Mouse (Mus musculus): ENCODE measurements around the gene Rnf144b. TPM values are rescaled to one million over a fixed set of nuclear protein-coding genes. Genes with fewer than 3 reads are reported as not detected.

The Rnf144b gene
- polyA plus RNA-seq, 1 experiment from 2014 or later, result 0.73 TPM

GRCm38 (mm10) chr13:47223576-47224538 lies 101.4 kb downstream of the Rnf144b start:
- no peaks in the 10 kb centered on the region for H3K9me3 ChIP-seq (ENCODE audit: control insufficient read depth, low read length)
- H3K36me3 ChIP-seq (ENCODE audit: control insufficient read depth, insufficient read depth, low read length), result no peaks in the 10 kb centered on the region
- H3K27ac ChIP-seq (ENCODE audit: low read depth, low read length), result no peak overlapping the region
- DNase-seq (ENCODE audit: low spot score), result no peak
- ATAC-seq (replicated peaks; ENCODE audit: low FRiP score), result no peak
- no peak overlapping the region for H3K4me2 ChIP-seq (ENCODE audit: low read depth, low read length, severe bottlenecking)
- peaks cover 11% of the 10 kb centered on the region; the same call in 1 of the 2 replicates for H3K4me1 ChIP-seq (replicated peaks; ENCODE audit: control insufficient read depth, insufficient read depth, low read length)
- no peak overlapping the region for H3K9ac ChIP-seq (ENCODE audit: low read length)
- H3K27me3 ChIP-seq (ENCODE audit: control insufficient read depth, insufficient read depth, low read length), result no peaks in the 10 kb centered on the region
- H3K4me3 ChIP-seq (ENCODE audit: low read depth, low read length), result no peak overlapping the region
- 71% methylated on average over 18 of the region's 18 CpGs for WGBS

- Histone ChIP-seq H3K27ac (ENCODE audit: low read depth, low read length) (no peak overlapping the region), H3K4me3 (ENCODE audit: low read depth, low read length) (no peak overlapping the region), H3K27me3 (ENCODE audit: control insufficient read depth, insufficient read depth, low read length) (no peaks in the 10 kb centered on the region), H3K36me3 (ENCODE audit: control insufficient read depth, insufficient read depth, low read length) (no peaks in the 10 kb centered on the region), H3K4me1 (replicated peaks; ENCODE audit: control insufficient read depth, insufficient read depth, low read length) (peaks cover 11% of the 10 kb centered on the region; the same call in 1 of the 2 replicates), H3K9me3 (ENCODE audit: control insufficient read depth, low read length) (no peaks in the 10 kb centered on the region), H3K4me2 (ENCODE audit: low read depth, low read length, severe bottlenecking) (peak overlapping the region; percentile 5; the same call in 1 of the 2 replicates), H3K9ac (ENCODE audit: low read length) (no peak overlapping the region)
- ATAC-seq (replicated peaks; ENCODE audit: low FRiP score) (no peak), DNase-seq (ENCODE audit: low spot score) (no peak)
- WGBS, result 9% methylated on average over 14 of the region's 14 CpGs
Measured at GRCm38 (mm10) chr13:47224648-47225323, 102.3 kb downstream of the Rnf144b start.

DNA sequence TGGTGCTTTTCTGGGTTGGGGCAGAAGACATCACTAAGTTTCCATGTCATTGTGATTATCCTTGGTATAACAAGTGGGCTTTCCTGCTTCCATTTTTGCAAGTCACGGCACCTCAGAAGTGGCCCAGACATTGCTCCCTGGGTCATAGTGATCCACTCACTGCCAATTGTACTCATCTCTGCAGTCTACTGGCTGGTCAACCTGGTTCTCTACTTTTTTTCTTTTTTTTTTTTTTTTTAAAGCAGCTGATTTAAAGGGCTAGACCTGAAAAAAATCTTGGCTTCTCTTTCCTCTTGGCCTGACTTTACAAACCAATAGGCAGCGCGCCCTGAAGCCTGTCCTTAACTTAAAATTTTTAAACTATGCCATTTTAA lies 102.9 kb downstream of the Rnf144b start:
- H3K4me2 ChIP-seq (ENCODE audit: low read depth, low read length, severe bottlenecking), result no peak overlapping the region
- H3K9me3 ChIP-seq (ENCODE audit: control insufficient read depth, low read length), result no peaks in the 10 kb centered on the region
- no peak overlapping the region for H3K4me3 ChIP-seq (ENCODE audit: low read depth, low read length)
- H3K27ac ChIP-seq (ENCODE audit: low read depth, low read length), result no peak overlapping the region
- no peaks in the 10 kb centered on the region for H3K36me3 ChIP-seq (ENCODE audit: control insufficient read depth, insufficient read depth, low read length)
- DNase-seq (ENCODE audit: low spot score), result no peak
- WGBS, result 73% methylated on average over 3 of the region's 3 CpGs
- ATAC-seq (replicated peaks; ENCODE audit: low FRiP score), result no peak
- no peaks in the 10 kb centered on the region for H3K27me3 ChIP-seq (ENCODE audit: control insufficient read depth, insufficient read depth, low read length)
- no peak overlapping the region for H3K9ac ChIP-seq (ENCODE audit: low read length)
- peaks cover 11% of the 10 kb centered on the region; the same call in 1 of the 2 replicates for H3K4me1 ChIP-seq (replicated peaks; ENCODE audit: control insufficient read depth, insufficient read depth, low read length)

GRCm38 (mm10) chr13:47225802-47226201 lies 103.3 kb downstream of the Rnf144b start:
- H3K9me3 ChIP-seq (ENCODE audit: control insufficient read depth, low read length), result no peaks in the 10 kb centered on the region
- DNase-seq (ENCODE audit: low spot score) (no peak), ATAC-seq (replicated peaks; ENCODE audit: low FRiP score) (no peak)
- H3K9ac ChIP-seq (ENCODE audit: low read length), result no peak overlapping the region
- no peak overlapping the region for H3K4me3 ChIP-seq (ENCODE audit: low read depth, low read length)
- 83% methylated on average over 9 of the region's 9 CpGs for WGBS
- H3K4me2 ChIP-seq (ENCODE audit: low read depth, low read length, severe bottlenecking), result no peak overlapping the region
- peaks cover 11% of the 10 kb centered on the region; the same call in 1 of the 2 replicates for H3K4me1 ChIP-seq (replicated peaks; ENCODE audit: control insufficient read depth, insufficient read depth, low read length)
- no peak overlapping the region for H3K27ac ChIP-seq (ENCODE audit: low read depth, low read length)
- no peaks in the 10 kb centered on the region for H3K36me3 ChIP-seq (ENCODE audit: control insufficient read depth, insufficient read depth, low read length)
- no peaks in the 10 kb centered on the region for H3K27me3 ChIP-seq (ENCODE audit: control insufficient read depth, insufficient read depth, low read length)

- 91% methylated on average over 5 of the region's 5 CpGs for WGBS
- Histone ChIP-seq H3K9ac (ENCODE audit: low read length) (no peak overlapping the region), H3K27ac (ENCODE audit: low read depth, low read length) (no peak overlapping the region), H3K36me3 (ENCODE audit: control insufficient read depth, insufficient read depth, low read length) (no peaks in the 10 kb centered on the region), H3K27me3 (ENCODE audit: control insufficient read depth, insufficient read depth, low read length) (no peaks in the 10 kb centered on the region), H3K9me3 (ENCODE audit: control insufficient read depth, low read length) (no peaks in the 10 kb centered on the region), H3K4me2 (ENCODE audit: low read depth, low read length, severe bottlenecking) (no peak overlapping the region), H3K4me1 (replicated peaks; ENCODE audit: control insufficient read depth, insufficient read depth, low read length) (peaks cover 11% of the 10 kb centered on the region; the same call in 1 of the 2 replicates), H3K4me3 (ENCODE audit: low read depth, low read length) (no peak overlapping the region)
- no peak for ATAC-seq (replicated peaks; ENCODE audit: low FRiP score)
- no peak for DNase-seq (ENCODE audit: low spot score)
Measured at GRCm38 (mm10) chr13:47226521-47226920, 104.1 kb downstream of the Rnf144b start.

- DNase-seq (ENCODE audit: low spot score), result no peak
- WGBS, result 97% methylated on average over 8 of the region's 8 CpGs
- ATAC-seq (replicated peaks; ENCODE audit: low FRiP score), result no peak
Measured at GRCm38 (mm10) chr13:47228201-47228600, 105.7 kb downstream of the Rnf144b start.

DNA sequence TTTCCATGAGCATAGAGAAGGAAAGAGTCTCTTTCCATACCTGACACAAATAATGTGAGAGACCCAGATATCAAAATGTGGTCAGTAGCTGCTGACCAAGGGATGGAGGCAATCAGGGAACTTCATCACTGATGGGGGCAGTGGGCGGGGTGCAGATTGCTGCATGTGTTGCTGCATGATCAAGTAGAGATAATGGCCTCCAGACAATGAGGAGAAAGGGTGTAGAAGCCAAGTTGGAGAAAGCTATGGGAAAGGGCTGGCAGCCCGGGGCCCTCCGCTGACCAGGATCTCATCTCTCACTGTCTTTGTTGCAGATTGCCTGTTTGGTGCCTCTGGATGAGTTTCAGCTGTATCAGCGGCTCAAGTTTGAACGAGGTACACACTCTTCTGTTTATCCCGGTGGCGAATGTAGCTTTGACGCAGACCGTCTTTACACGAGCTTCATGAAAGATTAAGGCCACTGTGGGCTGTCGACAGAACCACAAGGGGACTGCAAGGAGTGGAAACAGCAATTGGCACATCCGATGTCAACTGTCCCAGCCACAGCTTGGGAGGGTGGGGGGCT lies 106.3 kb downstream of the Rnf144b start:
- H3K27ac ChIP-seq (ENCODE audit: low read depth, low read length), result no peak overlapping the region

More at GRCm38 (mm10) chr13:47228201-47228600, 105.7 kb downstream of the Rnf144b start:
- Histone ChIP-seq H3K4me1 (replicated peaks; ENCODE audit: control insufficient read depth, insufficient read depth, low read length) (peaks cover 11% of the 10 kb centered on the region; the same call in 1 of the 2 replicates), H3K36me3 (ENCODE audit: control insufficient read depth, insufficient read depth, low read length) (no peaks in the 10 kb centered on the region), H3K27me3 (ENCODE audit: control insufficient read depth, insufficient read depth, low read length) (no peaks in the 10 kb centered on the region), H3K9me3 (ENCODE audit: control insufficient read depth, low read length) (no peaks in the 10 kb centered on the region), H3K9ac (ENCODE audit: low read length) (no peak overlapping the region), H3K4me3 (ENCODE audit: low read depth, low read length) (no peak overlapping the region), H3K27ac (ENCODE audit: low read depth, low read length) (no peak overlapping the region), H3K4me2 (ENCODE audit: low read depth, low read length, severe bottlenecking) (no peak overlapping the region)

GRCm38 (mm10) chr13:47232163-47232562 lies 109.7 kb downstream of the Rnf144b start:
- Histone ChIP-seq H3K27ac (ENCODE audit: low read depth, low read length) (no peak overlapping the region), H3K9me3 (ENCODE audit: control insufficient read depth, low read length) (no peaks in the 10 kb centered on the region), H3K4me1 (replicated peaks; ENCODE audit: control insufficient read depth, insufficient read depth, low read length) (no peaks in the 10 kb centered on the region), H3K36me3 (ENCODE audit: control insufficient read depth, insufficient read depth, low read length) (no peaks in the 10 kb centered on the region), H3K4me3 (ENCODE audit: low read depth, low read length) (no peak overlapping the region), H3K27me3 (ENCODE audit: control insufficient read depth, insufficient read depth, low read length) (no peaks in the 10 kb centered on the region), H3K9ac (ENCODE audit: low read length) (no peak overlapping the region), H3K4me2 (ENCODE audit: low read depth, low read length, severe bottlenecking) (no peak overlapping the region)
- ATAC-seq (replicated peaks; ENCODE audit: low FRiP score), result no peak
- WGBS, result 83% methylated on average over 6 of the region's 6 CpGs
- DNase-seq (ENCODE audit: low spot score), result no peak

More for the DNA sequence above, 106.3 kb downstream of the Rnf144b start:
- peaks cover 11% of the 10 kb centered on the region; the same call in 1 of the 2 replicates for H3K4me1 ChIP-seq (replicated peaks; ENCODE audit: control insufficient read depth, insufficient read depth, low read length)
- H3K27me3 ChIP-seq (ENCODE audit: control insufficient read depth, insufficient read depth, low read length), result no peaks in the 10 kb centered on the region
- WGBS, result 93% methylated on average over 12 of the region's 12 CpGs
- no peak for DNase-seq (ENCODE audit: low spot score)
- H3K36me3 ChIP-seq (ENCODE audit: control insufficient read depth, insufficient read depth, low read length), result no peaks in the 10 kb centered on the region
- H3K4me3 ChIP-seq (ENCODE audit: low read depth, low read length), result no peak overlapping the region
- H3K9me3 ChIP-seq (ENCODE audit: control insufficient read depth, low read length), result no peaks in the 10 kb centered on the region
- no peak for ATAC-seq (replicated peaks; ENCODE audit: low FRiP score)
- no peak overlapping the region for H3K9ac ChIP-seq (ENCODE audit: low read length)
- no peak overlapping the region for H3K4me2 ChIP-seq (ENCODE audit: low read depth, low read length, severe bottlenecking)

Data from forebrain, embryonic 11.5 days (tissue).